ENCODE assay signal across 8 mouse cellular contexts in genomic region chr19:4441090-4441591, GRCm38 (mm10). TPM values are rescaled to one million over a fixed set of nuclear protein-coding genes. Genes with fewer than 3 reads are reported as not detected.
DNase-seq lines count a peak whose midpoint lies in the region; ATAC-seq lines count a peak whose summit lies in the region.

No protein-coding gene starts in this region.

- DNase-seq in midbrain, embryonic 10.5 days (ENCODE audit: low spot score) = peak; percentile 69
- DNase-seq in R1 (ENCODE audit: low read depth, low spot score) = peak; percentile 61
- peak; percentile 65 to 73 for DNase-seq in cerebellum, postnatal 36 days
- peak; percentile 37 to 73 for DNase-seq in heart, postnatal 10 days
- no peak for DNase-seq in ovary, adult 18-20 months (ENCODE audit: low spot score)

- no peak overlapping the region for H3K4me3 ChIP-seq in midbrain, embryonic 10.5 days
- H3K4me3 ChIP-seq in midbrain, embryonic 15.5 days = no peak overlapping the region
- no peak overlapping the region for H3K4me3 ChIP-seq in limb, embryonic 12.5 days (replicated peaks)
- no peak overlapping the region for H3K4me3 ChIP-seq in neural tube, embryonic 13.5 days

- ATAC-seq in midbrain, embryonic 15.5 days (replicated peaks) = no peak
- ATAC-seq in limb, embryonic 12.5 days (ENCODE audit: insufficient number of reproducible peaks, insufficient read depth, low FRiP score, low TSS enrichment, low read depth) = no peak
- 0 out of 2 replicates have a peak, but pooled peaks have one; percentile 19 for ATAC-seq in neural tube, embryonic 13.5 days (ENCODE audit: low read depth)

- H3K4me1 ChIP-seq in midbrain, embryonic 10.5 days = peaks cover 37% of the 10 kb centered on the region
- H3K4me1 ChIP-seq in midbrain, embryonic 15.5 days = peaks cover 10% of the 10 kb centered on the region
- H3K4me1 ChIP-seq in limb, embryonic 12.5 days (replicated peaks) = peaks cover 47% of the 10 kb centered on the region
- H3K4me1 ChIP-seq in neural tube, embryonic 13.5 days (replicated peaks) = peaks cover 32% of the 10 kb centered on the region

- no peaks in the 10 kb centered on the region for H3K9me3 ChIP-seq in midbrain, embryonic 10.5 days (replicated peaks)
- H3K9me3 ChIP-seq in midbrain, embryonic 15.5 days = no peaks in the 10 kb centered on the region
- no peaks in the 10 kb centered on the region for H3K9me3 ChIP-seq in limb, embryonic 12.5 days
- H3K9me3 ChIP-seq in neural tube, embryonic 13.5 days = no peaks in the 10 kb centered on the region

- H3K9ac ChIP-seq in midbrain, embryonic 15.5 days = no peak overlapping the region
- no peak overlapping the region for H3K9ac ChIP-seq in limb, embryonic 12.5 days (replicated peaks)
- no peak overlapping the region for H3K9ac ChIP-seq in neural tube, embryonic 13.5 days

- WGBS in midbrain, embryonic 10.5 days = 23% methylated on average over 6 of the region's 6 CpGs
- 23% methylated on average over 6 of the region's 6 CpGs for WGBS in midbrain, embryonic 15.5 days
- WGBS in limb, embryonic 12.5 days = 29% methylated on average over 6 of the region's 6 CpGs
- WGBS in neural tube, embryonic 13.5 days = 22% methylated on average over 6 of the region's 6 CpGs

- peaks cover 36% of the 10 kb centered on the region for H3K27me3 ChIP-seq in midbrain, embryonic 10.5 days (ENCODE audit: low read depth, poor library complexity, severe bottlenecking)
- peaks cover 28% of the 10 kb centered on the region for H3K27me3 ChIP-seq in midbrain, embryonic 15.5 days (replicated peaks)
- H3K27me3 ChIP-seq in limb, embryonic 12.5 days = no peaks in the 10 kb centered on the region
- H3K27me3 ChIP-seq in neural tube, embryonic 13.5 days = peaks cover 32% of the 10 kb centered on the region

- intact Hi-C loops in heart, postnatal 10 days (cut with DNase I) = loop anchor here (5.0 kb wide), 2 partner anchors 104 to 184 kb away; no protein-coding TSS in a partner anchor

- H3K4me2 ChIP-seq in midbrain, embryonic 15.5 days = no peak overlapping the region
- H3K4me2 ChIP-seq in limb, embryonic 12.5 days = no peak overlapping the region
- H3K4me2 ChIP-seq in neural tube, embryonic 13.5 days = no peak overlapping the region

- H3K36me3 ChIP-seq in midbrain, embryonic 10.5 days = no peaks in the 10 kb centered on the region
- H3K36me3 ChIP-seq in midbrain, embryonic 15.5 days (replicated peaks) = no peaks in the 10 kb centered on the region
- H3K36me3 ChIP-seq in limb, embryonic 12.5 days = peaks cover 5% of the 10 kb centered on the region; the same call in 1 of the 2 replicates
- no peaks in the 10 kb centered on the region for H3K36me3 ChIP-seq in neural tube, embryonic 13.5 days

- no peak overlapping the region; the same call in 1 of the 2 replicates for H3K27ac ChIP-seq in midbrain, embryonic 10.5 days (replicated peaks)
- no peak overlapping the region for H3K27ac ChIP-seq in midbrain, embryonic 15.5 days
- H3K27ac ChIP-seq in limb, embryonic 12.5 days = 0 out of 2 replicates have a peak overlapping the region, but pooled peaks have one; percentile 50
- no peak overlapping the region for H3K27ac ChIP-seq in neural tube, embryonic 13.5 days (replicated peaks)

RNA-seq across cellular contexts. Expression of gene Rhod, which starts 1.9 kb away (rescaled TPM):
- polyA plus RNA-seq in midbrain, embryonic 10.5 days (2016; fragmentation: Nextera tagmentation; extraction: Ambion mirVana) = 13.7 and 13.9 TPM in 2 replicates
- polyA plus RNA-seq in midbrain, embryonic 15.5 days (2015; fragmentation: Nextera tagmentation; extraction: Ambion mirVana) = 5.1 and 5.5 TPM in 2 replicates
- 10 to 100 TPM in 1 of 2 experiments, 1 to 10 TPM in 1; 8.5 to 10.6 TPM for total RNA-seq in heart, postnatal 10 days (2021)
- polyA plus RNA-seq in limb, embryonic 12.5 days (2016; fragmentation: Nextera tagmentation; extraction: Ambion mirVana) = 39.2 and 55.1 TPM in 2 replicates
- polyA plus RNA-seq in neural tube, embryonic 13.5 days (2015; fragmentation: Nextera tagmentation; extraction: Ambion mirVana) = 8.5 and 10.1 TPM in 2 replicates

RNA-seq across cellular contexts. Expression of gene Syt12, which starts 36.1 kb away (rescaled TPM):
- polyA plus RNA-seq in midbrain, embryonic 10.5 days (2016; fragmentation: Nextera tagmentation; extraction: Ambion mirVana) = 1.7 and 2.0 TPM in 2 replicates
- 3.6 and 4.3 TPM in 2 replicates for polyA plus RNA-seq in midbrain, embryonic 15.5 days (2015; fragmentation: Nextera tagmentation; extraction: Ambion mirVana)
- 1 to 10 TPM in 1 of 2 experiments, under 1 TPM in 1; 0.47 to 2.7 TPM for total RNA-seq in heart, postnatal 10 days (2021)
- polyA plus RNA-seq in limb, embryonic 12.5 days (2016; fragmentation: Nextera tagmentation; extraction: Ambion mirVana) = 0.63 and 0.88 TPM in 2 replicates
- 2.7 and 4.2 TPM in 2 replicates for polyA plus RNA-seq in neural tube, embryonic 13.5 days (2015; fragmentation: Nextera tagmentation; extraction: Ambion mirVana)

RNA-seq across cellular contexts. Expression of gene Kdm2a, which starts 43.1 kb away (rescaled TPM):
- polyA plus RNA-seq in midbrain, embryonic 10.5 days (2016; fragmentation: Nextera tagmentation; extraction: Ambion mirVana) = 47.7 and 50.4 TPM in 2 replicates
- 37.0 and 38.8 TPM in 2 replicates for polyA plus RNA-seq in midbrain, embryonic 15.5 days (2015; fragmentation: Nextera tagmentation; extraction: Ambion mirVana)
- 10 to 100 TPM; 50.4 to 54.4 TPM for total RNA-seq in heart, postnatal 10 days (2021)
- polyA plus RNA-seq in limb, embryonic 12.5 days (2016; fragmentation: Nextera tagmentation; extraction: Ambion mirVana) = 56.3 and 63.9 TPM in 2 replicates
- polyA plus RNA-seq in neural tube, embryonic 13.5 days (2015; fragmentation: Nextera tagmentation; extraction: Ambion mirVana) = 38.2 and 41.5 TPM in 2 replicates

RNA-seq across cellular contexts. Expression of gene 2010003K11Rik, which starts 57.2 kb away (rescaled TPM):
- not detected in 2 replicates for polyA plus RNA-seq in midbrain, embryonic 10.5 days (2016; fragmentation: Nextera tagmentation; extraction: Ambion mirVana)
- polyA plus RNA-seq in midbrain, embryonic 15.5 days (2015; fragmentation: Nextera tagmentation; extraction: Ambion mirVana) = not detected in 2 replicates
- total RNA-seq in heart, postnatal 10 days (2021) = 1 to 10 TPM in 1 of 2 experiments, under 1 TPM in 1; 0.30 to 1.0 TPM
- not detected in 2 replicates for polyA plus RNA-seq in limb, embryonic 12.5 days (2016; fragmentation: Nextera tagmentation; extraction: Ambion mirVana)
- not detected in 2 replicates for polyA plus RNA-seq in neural tube, embryonic 13.5 days (2015; fragmentation: Nextera tagmentation; extraction: Ambion mirVana)
